Mouse (Mus musculus): Measurements from ENCODE around the gene Cpd. TPM values are rescaled to one million over a fixed set of nuclear protein-coding genes. Genes with fewer than 3 reads are reported as not detected.

The Cpd gene
- polyA plus RNA-seq, 1 experiment from 2014 or later, result 21.1 TPM

GRCm38 (mm10) chr11:76838573-76838972, 8.2 kb downstream of the Cpd start:
- no peaks in the 10 kb centered on the region for H3K9me3 ChIP-seq (ENCODE audit: control insufficient read depth, low read depth, low read length)
- WGBS, result 81% methylated on average over 4 of the region's 4 CpGs
- ATAC-seq (ENCODE audit: insufficient number of reproducible peaks, insufficient read depth, low FRiP score, low read depth), result no peak
- H3K4me3 ChIP-seq (ENCODE audit: low read depth, low read length), result no peak overlapping the region
- H3K9ac ChIP-seq (replicated peaks; ENCODE audit: low read depth, low read length), result no peak overlapping the region
- H3K36me3 ChIP-seq (ENCODE audit: control insufficient read depth, insufficient read depth, low read length), result 0 out of 2 replicates have a peak, but pooled peaks cover 3% of the 10 kb centered on the region
- H3K27me3 ChIP-seq (ENCODE audit: control insufficient read depth, insufficient read depth, low read length), result no peaks in the 10 kb centered on the region
- no peak overlapping the region for H3K4me2 ChIP-seq (replicated peaks; ENCODE audit: low read depth, low read length)
- H3K4me1 ChIP-seq (ENCODE audit: control insufficient read depth, insufficient read depth, low read length), result peaks cover 4% of the 10 kb centered on the region; the same call in 1 of the 2 replicates
- no peak overlapping the region for H3K27ac ChIP-seq (ENCODE audit: low read length)

- Histone ChIP-seq H3K4me2 (replicated peaks; ENCODE audit: low read depth, low read length) (no peak overlapping the region), H3K9me3 (ENCODE audit: control insufficient read depth, low read depth, low read length) (no peaks in the 10 kb centered on the region), H3K9ac (replicated peaks; ENCODE audit: low read depth, low read length) (no peak overlapping the region), H3K27me3 (ENCODE audit: control insufficient read depth, insufficient read depth, low read length) (no peaks in the 10 kb centered on the region), H3K36me3 (ENCODE audit: control insufficient read depth, insufficient read depth, low read length) (0 out of 2 replicates have a peak, but pooled peaks cover 3% of the 10 kb centered on the region), H3K27ac (ENCODE audit: low read length) (no peak overlapping the region), H3K4me1 (ENCODE audit: control insufficient read depth, insufficient read depth, low read length) (no peaks in the 10 kb centered on the region), H3K4me3 (ENCODE audit: low read depth, low read length) (no peak overlapping the region)
- 76% methylated on average over 6 of the region's 6 CpGs for WGBS
- no peak for ATAC-seq (ENCODE audit: insufficient number of reproducible peaks, insufficient read depth, low FRiP score, low read depth)
These were observed 10.5 kb downstream of the Cpd start for GRCm38 (mm10) chr11:76836317-76836716.

GRCm38 (mm10) chr11:76835868-76836267, 10.9 kb downstream of the Cpd start:
- H3K36me3 ChIP-seq (ENCODE audit: control insufficient read depth, insufficient read depth, low read length), result 0 out of 2 replicates have a peak, but pooled peaks cover 3% of the 10 kb centered on the region
- H3K27ac ChIP-seq (ENCODE audit: low read length), result peak overlapping the region; percentile 22; the same call in 1 of the 2 replicates
- H3K4me3 ChIP-seq (ENCODE audit: low read depth, low read length), result no peak overlapping the region
- H3K9ac ChIP-seq (replicated peaks; ENCODE audit: low read depth, low read length), result no peak overlapping the region
- H3K4me1 ChIP-seq (ENCODE audit: control insufficient read depth, insufficient read depth, low read length), result no peaks in the 10 kb centered on the region
- no peak for ATAC-seq (ENCODE audit: insufficient number of reproducible peaks, insufficient read depth, low FRiP score, low read depth)
- no peak overlapping the region for H3K4me2 ChIP-seq (replicated peaks; ENCODE audit: low read depth, low read length)
- no peaks in the 10 kb centered on the region for H3K27me3 ChIP-seq (ENCODE audit: control insufficient read depth, insufficient read depth, low read length)
- WGBS, result 77% methylated on average over 5 of the region's 5 CpGs
- H3K9me3 ChIP-seq (ENCODE audit: control insufficient read depth, low read depth, low read length), result no peaks in the 10 kb centered on the region

GRCm38 (mm10) chr11:76834665-76835064, 12.2 kb downstream of the Cpd start:
- no peaks in the 10 kb centered on the region for H3K4me1 ChIP-seq (ENCODE audit: control insufficient read depth, insufficient read depth, low read length)
- H3K4me2 ChIP-seq (replicated peaks; ENCODE audit: low read depth, low read length), result no peak overlapping the region
- no peak overlapping the region for H3K27ac ChIP-seq (ENCODE audit: low read length)
- 0 out of 2 replicates have a peak, but pooled peaks cover 3% of the 10 kb centered on the region for H3K36me3 ChIP-seq (ENCODE audit: control insufficient read depth, insufficient read depth, low read length)
- WGBS, result 50% methylated on average over 1 of the region's 1 CpGs
- no peak overlapping the region for H3K4me3 ChIP-seq (ENCODE audit: low read depth, low read length)
- H3K9ac ChIP-seq (replicated peaks; ENCODE audit: low read depth, low read length), result no peak overlapping the region
- no peaks in the 10 kb centered on the region for H3K27me3 ChIP-seq (ENCODE audit: control insufficient read depth, insufficient read depth, low read length)
- ATAC-seq (ENCODE audit: insufficient number of reproducible peaks, insufficient read depth, low FRiP score, low read depth), result no peak
- no peaks in the 10 kb centered on the region for H3K9me3 ChIP-seq (ENCODE audit: control insufficient read depth, low read depth, low read length)

GRCm38 (mm10) chr11:76824885-76825265, 21.9 kb downstream of the Cpd start:
- Histone ChIP-seq H3K27me3 (ENCODE audit: control insufficient read depth, insufficient read depth, low read length) (no peaks in the 10 kb centered on the region), H3K4me2 (replicated peaks; ENCODE audit: low read depth, low read length) (no peak overlapping the region), H3K9ac (replicated peaks; ENCODE audit: low read depth, low read length) (no peak overlapping the region), H3K36me3 (ENCODE audit: control insufficient read depth, insufficient read depth, low read length) (no peaks in the 10 kb centered on the region), H3K9me3 (ENCODE audit: control insufficient read depth, low read depth, low read length) (no peaks in the 10 kb centered on the region), H3K4me3 (ENCODE audit: low read depth, low read length) (no peak overlapping the region), H3K27ac (ENCODE audit: low read length) (no peak overlapping the region), H3K4me1 (ENCODE audit: control insufficient read depth, insufficient read depth, low read length) (peaks cover 11% of the 10 kb centered on the region; the same call in 1 of the 2 replicates)
- WGBS, result 77% methylated on average over 9 of the region's 9 CpGs
- no peak for ATAC-seq (ENCODE audit: insufficient number of reproducible peaks, insufficient read depth, low FRiP score, low read depth)

- WGBS, result 68% methylated on average over 7 of the region's 7 CpGs
- Histone ChIP-seq H3K9ac (replicated peaks; ENCODE audit: low read depth, low read length) (no peak overlapping the region), H3K27ac (ENCODE audit: low read length) (peak overlapping the region; percentile 53; the same call in 1 of the 2 replicates)
These were observed 22.5 kb downstream of the Cpd start for GRCm38 (mm10) chr11:76824238-76824884.

GRCm38 (mm10) chr11:76823641-76824040, 23.2 kb downstream of the Cpd start:
- Histone ChIP-seq H3K36me3 (ENCODE audit: control insufficient read depth, insufficient read depth, low read length) (no peaks in the 10 kb centered on the region), H3K9me3 (ENCODE audit: control insufficient read depth, low read depth, low read length) (no peaks in the 10 kb centered on the region), H3K4me2 (replicated peaks; ENCODE audit: low read depth, low read length) (no peak overlapping the region), H3K9ac (replicated peaks; ENCODE audit: low read depth, low read length) (no peak overlapping the region), H3K27me3 (ENCODE audit: control insufficient read depth, insufficient read depth, low read length) (no peaks in the 10 kb centered on the region), H3K4me3 (ENCODE audit: low read depth, low read length) (no peak overlapping the region), H3K4me1 (ENCODE audit: control insufficient read depth, insufficient read depth, low read length) (peaks cover 11% of the 10 kb centered on the region; the same call in 1 of the 2 replicates), H3K27ac (ENCODE audit: low read length) (no peak overlapping the region)
- 82% methylated on average over 3 of the region's 3 CpGs for WGBS
- ATAC-seq (ENCODE audit: insufficient number of reproducible peaks, insufficient read depth, low FRiP score, low read depth), result no peak

More at GRCm38 (mm10) chr11:76824238-76824884, 22.5 kb downstream of the Cpd start:
- H3K36me3 ChIP-seq (ENCODE audit: control insufficient read depth, insufficient read depth, low read length), result no peaks in the 10 kb centered on the region
- ATAC-seq (ENCODE audit: insufficient number of reproducible peaks, insufficient read depth, low FRiP score, low read depth), result no peak
- no peak overlapping the region for H3K4me3 ChIP-seq (ENCODE audit: low read depth, low read length)
- no peaks in the 10 kb centered on the region for H3K27me3 ChIP-seq (ENCODE audit: control insufficient read depth, insufficient read depth, low read length)
- H3K4me2 ChIP-seq (replicated peaks; ENCODE audit: low read depth, low read length), result no peak overlapping the region
- peaks cover 11% of the 10 kb centered on the region; the same call in 1 of the 2 replicates for H3K4me1 ChIP-seq (ENCODE audit: control insufficient read depth, insufficient read depth, low read length)
- H3K9me3 ChIP-seq (ENCODE audit: control insufficient read depth, low read depth, low read length), result no peaks in the 10 kb centered on the region

- no peak overlapping the region for H3K9ac ChIP-seq (replicated peaks; ENCODE audit: low read depth, low read length)
- no peaks in the 10 kb centered on the region for H3K9me3 ChIP-seq (ENCODE audit: control insufficient read depth, low read depth, low read length)
- no peaks in the 10 kb centered on the region for H3K36me3 ChIP-seq (ENCODE audit: control insufficient read depth, insufficient read depth, low read length)
- H3K4me3 ChIP-seq (ENCODE audit: low read depth, low read length), result no peak overlapping the region
- no peak for ATAC-seq (ENCODE audit: insufficient number of reproducible peaks, insufficient read depth, low FRiP score, low read depth)
- 65% methylated on average over 3 of the region's 3 CpGs for whole genome bisulfite sequencing
- no peak overlapping the region for H3K27ac ChIP-seq (ENCODE audit: low read length)
- no peaks in the 10 kb centered on the region for H3K27me3 ChIP-seq (ENCODE audit: control insufficient read depth, insufficient read depth, low read length)
- peaks cover 6% of the 10 kb centered on the region; the same call in 1 of the 2 replicates for H3K4me1 ChIP-seq (ENCODE audit: control insufficient read depth, insufficient read depth, low read length)
- H3K4me2 ChIP-seq (replicated peaks; ENCODE audit: low read depth, low read length), result no peak overlapping the region
These were observed 25.5 kb downstream of the Cpd start for GRCm38 (mm10) chr11:76821353-76821752.
